Mouse (Mus musculus) intestine, embryonic 16.5 days (tissue): ENCODE results near the gene Lsm2. TPM values are rescaled to one million over a fixed set of nuclear protein-coding genes. Genes with fewer than 3 reads are reported as not detected.
A peak's percentile ranks its signal among the peaks of the same experiment; 100 is the strongest.
"Not testable (repeated sequence)": the region's sequence is repeated elsewhere in the genome, so short reads cannot be mapped to it uniquely, and the experiment has no call there.

Experiments used
- ATAC-seq: fragments of 200-750 bp; cut with Nextera tagmentation; 2 replicates; pipeline ENCODE4 v1.8.0; 2017; ENCODE audit warnings: moderate TSS enrichment, moderate library complexity
- H3K27ac ChIP-seq: fragments of 300-500 bp; sonication (generic); 2 replicates; pipeline ENCODE4 v1.5.1; 2014; ENCODE audit warnings: mild to moderate bottlenecking, low read length
- H3K27me3 ChIP-seq: fragments of 300-500 bp; sonication (generic); replicated peaks from 2 replicates; pipeline ENCODE4 v1.6.1; 2014; ENCODE audit warnings: low read length, control low read depth, mixed read lengths; ENCODE audit not compliant: control insufficient read depth, insufficient read depth
- H3K36me3 ChIP-seq: fragments of 300-500 bp; sonication (generic); 2 replicates; pipeline ENCODE4 v1.6.1; 2014; ENCODE audit warnings: low read length, control low read depth; ENCODE audit not compliant: control insufficient read depth, insufficient read depth
- H3K4me1 ChIP-seq: fragments of 300-500 bp; sonication (generic); 2 replicates; pipeline ENCODE4 v1.6.1; 2014; ENCODE audit warnings: low read length, control low read depth, mixed read lengths; ENCODE audit not compliant: control insufficient read depth, insufficient read depth
- H3K4me2 ChIP-seq: fragments of 300-500 bp; sonication (generic); 2 replicates; pipeline ENCODE4 v1.6.1; 2014; ENCODE audit warnings: low read depth, low read length, control low read depth
- H3K4me3 ChIP-seq: fragments of 300-500 bp; sonication (generic); 2 replicates; pipeline ENCODE4 v1.5.1; 2014; ENCODE audit warnings: mild to moderate bottlenecking, low read length
- H3K9ac ChIP-seq: fragments of 300-500 bp; sonication (generic); 2 replicates; pipeline ENCODE4 v1.6.1; 2014; ENCODE audit warnings: low read depth, low read length
- H3K9me3 ChIP-seq: fragments of 300-500 bp; sonication (generic); 2 replicates; pipeline ENCODE4 v1.6.1; 2016; ENCODE audit warnings: low read length, control low read depth; ENCODE audit not compliant: control insufficient read depth
- WGBS: fragments of 180-500 bp; shearing (Covaris S2); extraction: QIAGEN DNeasy Blood & Tissue Kit; methylation state at CpG from one replicate; pipeline ENCODE4 v1.1.7; 2014; 5-methylcytosine and 5-hydroxymethylcytosine counted together
- polyA plus RNA-seq: library from polyadenylated mRNA; unstranded; fragments of >200 nt; fragmentation: Nextera tagmentation; extraction: Ambion mirVana; gene quantifications from 2 replicates; pipeline ENCODE4 v1.2.1, GENCODE M21; 2015

Gene Lsm2
- polyA plus RNA-seq, 1 experiment from 2014 or later, result 181 TPM

DNA sequence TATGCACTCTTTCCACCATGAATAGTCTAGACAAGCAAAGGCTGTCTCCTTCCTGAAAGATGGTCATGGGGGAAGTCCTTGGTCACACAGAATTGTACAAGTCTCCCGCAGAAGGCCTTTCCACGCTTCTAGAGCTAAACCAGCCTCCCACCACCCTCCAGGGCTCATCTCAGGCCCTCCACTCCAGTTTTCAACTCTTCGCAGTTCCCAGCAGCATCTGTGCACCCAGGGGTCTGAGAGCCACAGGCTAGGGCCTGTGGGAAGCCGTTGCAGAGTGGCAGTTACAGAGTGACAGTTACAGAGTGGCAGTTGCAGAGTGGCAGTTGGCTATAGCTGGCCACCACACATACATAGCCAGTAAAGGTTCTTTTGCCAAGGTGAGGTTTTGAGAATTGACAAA is 14.3 kb downstream of the Lsm2 start:
- not testable (repeated sequence) for H3K36me3 ChIP-seq, H3K27ac ChIP-seq, H3K27me3 ChIP-seq, H3K4me1 ChIP-seq, H3K9ac ChIP-seq, H3K9me3 ChIP-seq, H3K4me3 ChIP-seq, ATAC-seq, H3K4me2 ChIP-seq
- WGBS, result 95% methylated on average over 4 of the region's 4 CpGs

DNA sequence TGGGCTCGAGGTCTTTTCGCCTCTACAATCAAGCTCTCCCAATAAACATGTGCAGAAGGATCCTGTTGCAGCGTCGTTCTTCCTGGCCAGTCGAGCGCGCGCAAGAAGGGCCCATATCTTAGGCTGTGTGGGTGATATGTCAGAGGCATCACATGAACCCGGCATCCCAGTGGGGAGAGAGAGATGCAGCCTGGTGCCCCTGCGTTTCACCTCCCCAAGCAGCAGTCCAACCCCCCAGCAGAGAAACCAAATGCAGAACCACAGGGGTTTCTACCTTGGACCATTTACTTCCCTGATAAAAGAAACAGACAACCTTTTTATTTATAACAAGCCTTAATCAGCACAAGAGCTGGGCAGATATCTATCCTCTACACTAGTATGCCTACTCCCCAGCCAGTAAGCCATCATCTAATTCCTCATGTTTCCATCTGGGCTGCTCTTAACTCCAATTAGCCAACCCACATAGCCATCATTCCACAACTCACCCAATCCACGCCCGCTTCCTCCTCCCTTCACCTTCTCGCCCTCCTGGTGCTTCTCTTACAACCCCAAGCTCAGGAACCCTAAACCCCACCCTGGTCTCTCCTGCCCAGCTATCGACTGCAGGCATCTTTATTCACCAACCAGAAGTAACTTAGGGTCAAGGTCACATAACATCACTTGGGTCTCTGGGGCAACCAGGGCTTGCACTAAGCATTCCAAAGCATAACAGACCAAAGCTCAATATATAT is 14.9 kb downstream of the Lsm2 start:
- H3K4me1 ChIP-seq, result peaks cover 4% of the 10 kb centered on the region; the same call in 1 of the 2 replicates
- H3K27ac ChIP-seq, result no peak overlapping the region
- no peaks in the 10 kb centered on the region for H3K36me3 ChIP-seq
- no peak overlapping the region for H3K9ac ChIP-seq
- 87% methylated on average over 12 of the region's 14 CpGs for WGBS
- ATAC-seq, result no peak
- H3K4me2 ChIP-seq, result 0 out of 2 replicates have a peak overlapping the region, but pooled peaks have one; percentile 9
- no peaks in the 10 kb centered on the region for H3K27me3 ChIP-seq
- no peak overlapping the region for H3K4me3 ChIP-seq
- H3K9me3 ChIP-seq, result no peaks in the 10 kb centered on the region

DNA sequence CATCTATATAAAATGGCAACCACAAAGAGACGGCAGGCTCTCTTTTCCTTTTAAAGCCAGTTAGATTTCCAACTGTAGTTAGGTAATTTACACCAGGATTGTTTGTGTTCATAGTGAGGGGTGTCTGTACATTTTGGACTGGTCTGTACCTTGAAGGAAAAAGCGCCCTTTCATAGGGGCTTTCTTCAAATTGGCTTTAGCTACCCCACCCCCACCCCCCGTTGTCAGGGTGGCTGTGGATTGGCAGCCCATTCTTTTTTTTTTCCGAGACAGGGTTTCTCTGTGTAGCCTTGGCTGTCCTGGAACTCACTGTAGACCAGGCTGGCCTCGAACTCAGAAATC is 15.5 kb downstream of the Lsm2 start:
- ATAC-seq, result no peak

DNA sequence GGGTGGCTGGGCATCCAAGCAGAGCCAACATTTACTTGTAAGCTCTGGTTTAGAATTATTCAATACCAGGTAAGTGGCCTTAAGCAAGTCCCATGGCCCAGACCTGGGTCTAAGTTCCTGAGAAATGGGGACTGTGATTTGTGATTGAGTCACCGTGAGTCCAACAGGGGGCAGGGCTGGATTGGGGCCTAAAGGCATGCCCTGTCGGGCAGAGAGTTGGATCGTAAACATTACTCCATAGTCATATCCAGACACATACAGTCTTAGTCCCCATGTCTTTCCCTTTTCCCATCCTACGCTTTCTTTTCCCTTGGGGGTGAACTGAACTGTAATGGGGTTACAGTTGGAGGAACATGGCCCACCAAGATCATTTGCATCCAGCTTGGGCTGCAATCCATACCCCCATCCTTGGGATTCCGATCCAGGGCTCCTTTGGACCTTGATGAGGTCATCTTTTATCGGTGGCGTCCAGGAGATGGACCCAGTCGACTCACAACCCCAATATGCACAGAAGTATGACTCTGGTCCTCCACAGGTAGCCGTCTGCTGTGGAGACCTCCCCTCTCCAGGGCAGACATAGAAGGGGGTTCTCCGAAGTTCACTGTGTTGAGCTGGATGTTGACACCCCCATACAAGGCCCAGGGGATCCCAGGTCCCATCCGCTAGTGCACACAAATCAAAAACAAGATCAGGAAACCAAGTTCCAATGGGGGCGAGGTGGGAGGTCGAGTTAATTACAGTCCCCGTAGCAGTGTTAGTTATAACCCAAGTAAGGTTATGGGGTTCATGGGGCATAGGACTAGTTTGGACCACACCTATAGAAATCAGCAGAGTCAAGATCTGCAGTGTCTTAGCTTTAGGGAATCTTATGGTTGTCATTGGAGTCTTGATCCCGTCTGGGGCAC is 17.1 kb downstream of the Lsm2 start:
- peak overlapping the region; percentile 53 for H3K4me3 ChIP-seq
- peaks cover 20% of the 10 kb centered on the region for H3K4me1 ChIP-seq
- no peak overlapping the region for H3K27ac ChIP-seq
- WGBS, result 89% methylated on average over 15 of the region's 15 CpGs
- 0 out of 2 replicates have a peak, but pooled peaks cover 4% of the 10 kb centered on the region for H3K36me3 ChIP-seq
- no peaks in the 10 kb centered on the region for H3K27me3 ChIP-seq
- no peak for ATAC-seq
- peak overlapping the region; percentile 75; the same call in 1 of the 2 replicates for H3K9ac ChIP-seq
- H3K4me2 ChIP-seq, result peak overlapping the region; percentile 97
- H3K9me3 ChIP-seq, result no peaks in the 10 kb centered on the region

More for the DNA sequence above, 15.5 kb downstream of the Lsm2 start:
- WGBS, result 86% methylated on average over 5 of the region's 5 CpGs
- Histone ChIP-seq H3K4me2 (no peak overlapping the region), H3K4me3 (no peak overlapping the region), H3K36me3 (no peaks in the 10 kb centered on the region), H3K4me1 (peaks cover 4% of the 10 kb centered on the region; the same call in 1 of the 2 replicates), H3K27ac (no peak overlapping the region), H3K9ac (no peak overlapping the region), H3K27me3 (no peaks in the 10 kb centered on the region), H3K9me3 (no peaks in the 10 kb centered on the region)

DNA sequence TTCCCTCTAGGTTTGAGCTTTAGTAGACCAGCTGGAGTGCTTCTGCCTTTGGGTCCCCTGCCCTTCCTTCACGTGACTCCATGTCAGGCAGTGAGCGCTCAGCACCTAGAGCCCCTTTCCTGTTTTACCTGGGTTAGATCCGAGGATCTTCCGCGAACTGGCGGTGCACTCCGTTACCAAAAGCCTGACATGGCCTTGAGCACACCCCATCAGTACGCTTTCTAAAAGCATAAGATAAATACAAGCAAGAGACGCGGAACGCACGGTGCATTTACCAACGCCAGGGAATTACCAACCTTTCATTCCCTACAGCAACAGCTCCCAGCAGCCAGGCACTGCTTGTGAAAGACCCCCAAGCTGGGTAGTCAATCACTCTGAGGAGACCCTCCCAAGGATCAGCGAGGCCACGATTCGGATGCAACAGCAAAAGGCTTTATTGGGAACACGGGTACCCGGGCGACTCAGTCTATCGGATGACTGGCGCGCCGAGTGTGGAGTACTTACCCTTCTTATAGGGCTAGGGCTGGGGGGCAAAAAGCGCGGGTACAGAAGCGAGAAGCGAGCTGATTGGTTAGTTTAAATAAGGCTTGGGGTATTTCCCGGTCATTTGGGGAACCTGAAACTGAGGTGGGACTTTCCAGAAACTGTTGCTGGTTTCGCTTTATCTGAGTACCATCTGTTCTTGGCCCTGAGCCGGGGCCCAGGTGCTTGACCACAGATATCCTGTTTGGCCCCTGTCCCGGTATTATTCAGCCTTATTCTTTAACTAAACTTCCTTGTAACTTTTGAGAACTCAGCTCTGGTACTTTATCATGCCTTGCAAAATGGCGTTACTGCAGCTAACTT is 18.4 kb downstream of the Lsm2 start:
- Histone ChIP-seq H3K4me1 (peaks cover 20% of the 10 kb centered on the region), H3K27ac (peak overlapping the region; percentile 98), H3K9ac (peak overlapping the region; percentile 98), H3K4me3 (peak overlapping the region; percentile 98), H3K36me3 (peaks cover 12% of the 10 kb centered on the region; the same call in 1 of the 2 replicates), H3K4me2 (peak overlapping the region; percentile 97)
- 14% methylated on average over 29 of the region's 32 CpGs for WGBS
- not testable (repeated sequence) for H3K27me3 ChIP-seq, H3K9me3 ChIP-seq
- ATAC-seq, result peak; percentile 21; the same call in 1 of the 2 replicates

DNA sequence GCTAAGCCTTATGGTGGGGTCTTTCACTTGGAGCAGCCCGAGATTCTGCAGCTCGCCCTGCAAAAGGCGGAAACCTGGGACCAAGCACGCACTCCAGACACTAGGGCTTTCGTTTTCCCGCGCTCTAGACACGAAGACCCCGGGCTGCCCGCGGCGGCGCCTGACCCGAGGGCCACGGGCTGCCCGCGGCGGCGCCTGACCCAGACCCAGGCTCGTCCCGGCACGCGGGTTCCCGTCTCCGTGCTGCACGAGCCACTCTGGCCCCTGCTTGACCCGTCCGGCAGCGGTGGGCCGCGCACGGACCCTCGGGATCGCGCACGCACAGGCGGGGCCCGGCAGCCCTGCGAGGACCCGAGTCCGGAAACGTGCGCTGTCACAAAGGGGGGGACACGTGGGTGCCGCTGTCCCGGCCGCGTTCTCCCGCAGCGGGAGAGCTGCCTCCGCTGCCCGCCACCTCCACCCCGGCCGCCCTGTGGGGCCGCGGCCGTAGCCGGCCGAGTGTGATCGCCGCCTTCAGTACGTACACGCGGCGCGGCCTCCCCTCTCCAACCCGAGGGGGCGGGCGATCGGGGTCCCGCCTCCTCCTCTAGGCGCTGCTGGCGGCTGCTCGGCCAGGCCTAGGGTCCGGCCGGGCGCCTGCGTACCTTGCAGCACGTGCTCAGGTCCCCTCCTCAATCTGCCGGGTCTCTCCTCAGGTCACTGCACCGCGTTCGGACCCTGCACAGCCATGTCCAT is 19.2 kb downstream of the Lsm2 start, which contains the start of gene Vars:
TSS of gene Vars (plus strand) at position 271 of the 735 bp plus-strand sequence.
- Histone ChIP-seq H3K4me2 (peak within 1 kb of the TSS; percentile 97), H3K9ac (peak within 1 kb of the TSS; percentile 98), H3K9me3 (no peaks in the 10 kb centered on the region), H3K27ac (peak within 1 kb of the TSS; percentile 98), H3K4me1 (peaks cover 20% of the 10 kb centered on the region), H3K36me3 (peaks cover 16% of the 10 kb centered on the region; the same call in 1 of the 2 replicates), H3K4me3 (peak within 1 kb of the TSS; percentile 98), H3K27me3 (no peaks in the 10 kb centered on the region)
- ATAC-seq, result peak; percentile 88
- WGBS, result under 1% methylated on average over 74 of the region's 83 CpGs

DNA sequence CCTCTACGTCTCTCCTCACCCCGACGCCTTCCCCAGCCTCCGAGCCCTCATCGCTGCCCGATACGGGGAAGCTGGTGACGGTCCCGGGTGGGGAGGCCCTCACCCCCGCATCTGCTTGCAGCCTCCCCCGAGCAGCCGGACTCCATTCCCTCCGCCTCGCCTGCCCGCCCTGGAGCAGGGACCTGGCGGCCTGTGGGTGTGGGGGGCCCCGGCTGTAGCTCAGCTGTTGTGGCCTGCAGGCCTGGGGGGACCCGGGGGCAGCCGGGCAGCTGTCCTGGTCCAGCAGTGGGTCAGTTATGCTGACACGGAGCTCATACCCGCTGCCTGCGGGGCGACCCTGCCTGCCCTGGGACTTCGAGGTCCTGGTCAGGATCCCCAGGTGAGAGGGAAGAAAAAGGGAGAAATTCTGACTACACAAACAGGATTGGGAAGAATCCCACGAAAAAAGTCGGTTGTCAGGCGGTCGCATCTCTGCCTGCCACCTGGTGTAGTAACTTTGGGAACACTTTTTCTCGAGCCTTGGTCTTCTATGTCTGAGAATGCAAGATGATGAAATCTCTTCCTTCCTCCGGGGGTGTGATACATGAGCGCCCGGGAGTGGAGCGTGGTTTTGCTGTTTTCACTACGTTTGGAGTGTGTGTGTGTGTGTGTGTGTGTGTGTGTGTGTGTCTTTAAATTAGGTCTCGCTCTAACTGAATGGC is 19.9 kb downstream of the Lsm2 start:
- H3K27me3 ChIP-seq, result no peaks in the 10 kb centered on the region
- peak overlapping the region; percentile 97 for H3K4me2 ChIP-seq
- peak overlapping the region; percentile 98 for H3K9ac ChIP-seq
- no peak; the same call in 1 of the 2 replicates for ATAC-seq
- H3K36me3 ChIP-seq, result peaks cover 18% of the 10 kb centered on the region; the same call in 1 of the 2 replicates
- H3K4me3 ChIP-seq, result peak overlapping the region; percentile 98
- peaks cover 20% of the 10 kb centered on the region for H3K4me1 ChIP-seq
- H3K9me3 ChIP-seq, result no peaks in the 10 kb centered on the region
- under 1% methylated on average over 35 of the region's 35 CpGs for WGBS
- H3K27ac ChIP-seq, result peak overlapping the region; percentile 98
